Mouse (Mus musculus) megakaryocyte, embryonic 14.5 days (primary cell): ENCODE data around the gene Tmem189.

Experiments
- FLI1 ChIP-seq: IDR thresholded peaks from 2 replicates; pipeline ENCODE4 v1.6.1; 2012; ENCODE audit warnings: low read length, inconsistent platforms, mixed read lengths
- GATA1 ChIP-seq: IDR thresholded peaks from 3 replicates; pipeline ENCODE4 v1.6.1; 2012; ENCODE audit warnings: mixed read lengths, low read length, inconsistent platforms, borderline replicate concordance

DNA sequence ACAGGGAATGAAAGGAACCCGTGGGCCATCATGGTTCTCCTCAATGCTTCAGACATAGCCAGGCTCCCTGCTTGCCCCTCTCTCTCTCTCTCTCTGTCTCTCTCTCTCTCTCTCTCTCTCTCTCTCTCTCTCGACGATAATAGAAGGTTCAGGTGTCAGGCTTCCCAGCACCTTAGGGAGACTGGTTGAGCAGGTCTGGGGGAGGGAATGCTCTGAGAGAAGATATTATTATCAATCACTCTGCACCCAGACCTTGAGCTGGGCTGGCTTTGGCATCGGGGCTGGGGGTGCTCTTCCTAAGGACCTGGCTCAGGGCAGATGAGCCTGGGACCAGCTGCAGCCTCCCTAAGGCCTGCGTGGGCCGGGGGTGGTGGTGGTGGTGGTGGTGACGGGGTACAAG lies 40.4 kb upstream of the Tmem189 start:
- TF ChIP-seq GATA1 (no peak), FLI1 (no peak)
